Mouse (Mus musculus): Measurements from ENCODE around the gene Zfp981. TPM values are rescaled to one million over a fixed set of nuclear protein-coding genes. Genes with fewer than 3 reads are reported as not detected.
"Not testable (repeated sequence)": the region's sequence is repeated elsewhere in the genome, so short reads cannot be mapped to it uniquely, and the experiment has no call there.

Zfp981 gene
- polyA plus RNA-seq, 1 experiment from 2014 or later, result not detected

DNA sequence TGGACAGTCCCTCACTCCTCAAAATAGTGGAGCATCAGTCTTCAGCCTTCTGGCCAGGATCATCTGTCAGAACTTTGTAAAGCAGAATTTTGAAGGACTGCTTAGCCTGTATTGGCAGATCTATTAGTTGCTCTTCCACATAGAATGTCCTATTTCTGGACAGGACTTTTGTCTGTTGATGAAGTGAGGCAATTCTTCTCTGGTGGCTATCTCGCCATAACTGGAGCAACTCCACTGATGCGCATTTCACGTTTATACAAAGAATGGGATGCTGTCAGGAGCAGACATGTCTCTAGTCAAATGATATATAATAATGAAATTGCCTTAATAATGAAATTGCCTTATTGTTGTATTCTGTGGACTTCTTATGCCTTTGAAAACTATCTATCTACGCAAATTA, 12.6 kb upstream of the Zfp981 start:
- not testable (repeated sequence) for H3K4me2 ChIP-seq; H3K27me3 ChIP-seq (replicated peaks); H3K4me3 ChIP-seq; H3K27ac ChIP-seq (replicated peaks); H3K36me3 ChIP-seq; ATAC-seq (ENCODE audit: extremely low read depth, insufficient number of reproducible peaks, low FRiP score, low TSS enrichment); H3K4me1 ChIP-seq; H3K9ac ChIP-seq
- WGBS, result 63% methylated on average over 4 of the region's 4 CpGs
- H3K9me3 ChIP-seq, result peaks cover 69% of the 10 kb centered on the region

DNA sequence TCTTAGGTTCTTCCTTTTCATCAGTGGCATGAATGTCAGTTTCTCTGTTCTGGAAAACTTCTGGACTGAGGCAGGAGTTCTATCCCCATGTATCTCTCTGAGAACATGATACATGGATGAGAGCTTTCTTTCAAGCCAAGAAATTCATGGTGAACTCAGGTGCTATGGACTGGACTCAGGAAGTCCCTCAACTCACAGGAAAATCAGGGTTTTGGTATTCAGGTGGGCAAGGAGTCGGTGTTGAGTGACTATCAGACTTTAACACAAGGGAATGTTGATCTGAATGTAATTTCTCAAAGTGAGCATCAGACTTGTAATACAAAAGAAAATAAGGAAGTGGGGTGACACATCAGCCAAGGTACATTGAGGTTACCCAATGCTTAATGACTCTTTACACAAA, 9.8 kb upstream of the Zfp981 start:
- ATAC-seq (ENCODE audit: extremely low read depth, insufficient number of reproducible peaks, low FRiP score, low TSS enrichment); H3K27me3 ChIP-seq (replicated peaks); H3K4me1 ChIP-seq; H3K4me3 ChIP-seq; H3K36me3 ChIP-seq; H3K4me2 ChIP-seq; H3K9ac ChIP-seq; H3K27ac ChIP-seq (replicated peaks): not testable (repeated sequence)
- H3K9me3 ChIP-seq, result peaks cover 65% of the 10 kb centered on the region
- 63% methylated on average over 1 of the region's 1 CpGs for WGBS

DNA sequence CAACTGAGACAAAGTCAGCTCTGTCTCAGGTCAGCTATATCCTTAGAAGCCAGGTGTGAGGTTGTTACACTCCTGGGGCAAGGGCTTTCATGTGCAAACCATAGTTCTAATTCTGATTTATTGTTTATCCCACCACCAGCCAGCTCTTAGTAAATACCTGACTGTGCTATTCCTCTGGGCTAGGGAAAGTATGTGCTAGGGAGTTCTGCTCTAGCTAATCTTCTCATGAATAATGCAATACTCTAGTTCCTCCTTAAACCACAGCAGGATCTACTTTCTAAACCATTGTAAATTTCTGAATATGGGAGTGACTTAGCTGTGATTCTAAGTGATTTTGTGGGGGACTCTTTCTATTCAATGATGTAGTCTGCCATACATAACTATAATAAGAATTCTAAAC, 9.4 kb upstream of the Zfp981 start:
- ATAC-seq (ENCODE audit: extremely low read depth, insufficient number of reproducible peaks, low FRiP score, low TSS enrichment), result no peak
- no peak overlapping the region for H3K4me2 ChIP-seq
- H3K27ac ChIP-seq (replicated peaks), result no peak overlapping the region
- H3K4me3 ChIP-seq, result no peak overlapping the region
- no peaks in the 10 kb centered on the region for H3K4me1 ChIP-seq
- no peaks in the 10 kb centered on the region for H3K36me3 ChIP-seq
- H3K27me3 ChIP-seq (replicated peaks), result no peaks in the 10 kb centered on the region
- H3K9me3 ChIP-seq, result peaks cover 67% of the 10 kb centered on the region
- H3K9ac ChIP-seq, result no peak overlapping the region

DNA sequence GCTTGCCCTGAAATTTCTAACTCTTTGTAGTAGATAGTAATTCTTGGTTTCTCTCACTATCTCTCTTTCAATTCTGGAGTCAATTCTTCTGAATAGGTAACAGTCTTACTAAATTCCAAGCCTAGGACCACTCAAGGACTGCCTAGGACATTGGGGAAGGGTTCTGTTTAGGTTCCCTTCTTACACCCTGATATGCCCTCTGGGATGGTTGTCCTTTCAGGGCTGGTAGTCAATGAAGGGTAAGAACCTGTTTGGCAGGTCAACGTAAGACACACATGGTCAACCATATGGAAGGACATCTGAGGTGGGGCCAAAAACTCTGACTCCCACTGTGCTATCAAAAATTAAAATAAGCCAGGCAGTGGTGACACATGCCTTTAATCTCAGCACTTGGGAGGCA, 9.0 kb upstream of the Zfp981 start:
- H3K4me1 ChIP-seq, result no peaks in the 10 kb centered on the region
- H3K36me3 ChIP-seq, result no peaks in the 10 kb centered on the region
- no peak overlapping the region for H3K4me2 ChIP-seq
- no peak overlapping the region for H3K27ac ChIP-seq (replicated peaks)
- ATAC-seq (ENCODE audit: extremely low read depth, insufficient number of reproducible peaks, low FRiP score, low TSS enrichment), result no peak
- no peaks in the 10 kb centered on the region for H3K27me3 ChIP-seq (replicated peaks)
- no peak overlapping the region for H3K4me3 ChIP-seq
- H3K9ac ChIP-seq, result no peak overlapping the region
- 42% methylated on average over 1 of the region's 1 CpGs for WGBS
- peaks cover 72% of the 10 kb centered on the region for H3K9me3 ChIP-seq

DNA sequence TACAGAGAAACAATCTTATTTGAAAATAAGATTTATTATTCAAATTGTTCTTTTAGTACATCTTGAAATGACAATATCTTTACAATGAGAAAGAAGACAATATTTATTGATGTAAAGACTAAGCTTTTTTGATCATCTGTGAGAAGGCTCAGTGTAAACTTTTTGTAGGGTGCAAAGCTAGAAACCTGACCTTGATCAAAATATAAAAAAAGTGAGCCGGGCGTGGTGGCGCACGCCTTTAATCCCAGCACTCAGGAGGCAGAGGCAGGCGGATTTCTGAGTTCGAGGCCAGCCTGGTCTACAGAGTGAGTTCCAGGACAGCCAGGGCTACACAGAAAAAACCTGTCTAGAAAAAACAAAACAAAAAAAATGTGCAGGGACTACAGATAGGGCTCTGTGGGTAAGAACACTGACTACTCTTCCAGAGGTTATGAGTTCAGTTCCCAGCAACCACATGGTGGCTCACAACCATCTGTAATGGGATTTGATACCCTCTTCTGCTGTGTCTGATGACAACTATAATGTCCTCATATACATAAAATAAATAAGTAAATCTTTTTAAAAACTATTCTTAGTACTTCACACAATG, 8.4 kb upstream of the Zfp981 start:
- H3K4me2 ChIP-seq; H3K4me3 ChIP-seq; H3K27ac ChIP-seq (replicated peaks); H3K27me3 ChIP-seq (replicated peaks); H3K9ac ChIP-seq; H3K4me1 ChIP-seq; ATAC-seq (ENCODE audit: extremely low read depth, insufficient number of reproducible peaks, low FRiP score, low TSS enrichment); H3K36me3 ChIP-seq: not testable (repeated sequence)
- H3K9me3 ChIP-seq, result peaks cover 73% of the 10 kb centered on the region
- WGBS, result 73% methylated on average over 6 of the region's 6 CpGs

DNA sequence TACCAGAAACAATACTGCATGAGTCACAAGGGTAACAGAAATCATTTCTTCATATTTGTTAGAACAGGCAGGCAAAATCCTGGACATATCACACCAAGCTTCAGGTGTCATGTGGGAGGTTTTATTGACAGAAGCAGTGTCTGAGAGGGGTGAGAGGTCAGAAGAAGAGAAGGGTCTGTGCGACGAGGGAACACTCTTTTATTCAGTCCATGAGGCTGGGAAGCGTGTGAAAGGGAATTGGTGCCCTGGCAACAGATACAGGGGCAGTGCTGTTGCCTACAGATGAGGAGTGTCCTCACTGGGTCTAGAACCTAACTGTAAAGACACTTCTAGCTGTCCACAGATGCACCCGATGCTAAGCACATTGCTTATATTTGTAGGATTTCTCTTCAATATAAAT, 6.8 kb upstream of the Zfp981 start:
- Histone ChIP-seq H3K4me3 (no peak overlapping the region), H3K27ac (replicated peaks) (no peak overlapping the region), H3K4me1 (no peaks in the 10 kb centered on the region), H3K4me2 (no peak overlapping the region), H3K9ac (no peak overlapping the region), H3K36me3 (no peaks in the 10 kb centered on the region), H3K27me3 (replicated peaks) (no peaks in the 10 kb centered on the region), H3K9me3 (peaks cover 77% of the 10 kb centered on the region)
- WGBS, result 56% methylated on average over 4 of the region's 4 CpGs
- ATAC-seq (ENCODE audit: extremely low read depth, insufficient number of reproducible peaks, low FRiP score, low TSS enrichment), result no peak

DNA sequence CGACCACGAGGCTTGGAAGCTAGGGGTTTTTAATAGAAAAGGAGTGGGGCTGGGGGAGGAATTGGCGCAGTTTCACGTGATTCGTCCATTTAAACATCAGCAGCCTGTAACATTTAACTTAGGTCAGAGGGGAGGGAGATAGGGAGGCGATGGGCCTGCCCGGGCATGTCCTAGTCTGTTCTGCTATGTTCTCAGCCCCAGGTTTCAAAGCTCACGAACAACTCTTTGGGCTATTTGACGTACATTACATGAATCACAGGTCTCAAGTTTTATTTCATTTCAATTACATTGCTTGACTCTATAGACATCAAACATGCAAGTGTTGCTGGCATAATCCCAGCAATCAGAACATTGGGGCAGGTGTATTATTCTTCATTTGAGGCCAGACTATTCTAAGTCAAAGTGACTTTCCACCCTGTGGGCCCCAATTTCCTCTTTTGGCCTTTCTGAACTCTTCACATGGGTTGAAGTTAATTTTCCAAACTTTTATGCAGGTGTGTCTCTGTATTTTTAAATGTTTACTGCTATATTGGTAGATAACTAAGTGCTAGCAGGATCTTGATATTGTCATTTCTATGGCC, 4.0 kb upstream of the Zfp981 start:
- not testable (repeated sequence) for H3K4me2 ChIP-seq; H3K27me3 ChIP-seq (replicated peaks); H3K4me3 ChIP-seq; H3K9ac ChIP-seq; H3K27ac ChIP-seq (replicated peaks); H3K4me1 ChIP-seq; H3K36me3 ChIP-seq; ATAC-seq (ENCODE audit: extremely low read depth, insufficient number of reproducible peaks, low FRiP score, low TSS enrichment)
- WGBS, result 68% methylated on average over 9 of the region's 9 CpGs
- peaks cover 86% of the 10 kb centered on the region for H3K9me3 ChIP-seq

DNA sequence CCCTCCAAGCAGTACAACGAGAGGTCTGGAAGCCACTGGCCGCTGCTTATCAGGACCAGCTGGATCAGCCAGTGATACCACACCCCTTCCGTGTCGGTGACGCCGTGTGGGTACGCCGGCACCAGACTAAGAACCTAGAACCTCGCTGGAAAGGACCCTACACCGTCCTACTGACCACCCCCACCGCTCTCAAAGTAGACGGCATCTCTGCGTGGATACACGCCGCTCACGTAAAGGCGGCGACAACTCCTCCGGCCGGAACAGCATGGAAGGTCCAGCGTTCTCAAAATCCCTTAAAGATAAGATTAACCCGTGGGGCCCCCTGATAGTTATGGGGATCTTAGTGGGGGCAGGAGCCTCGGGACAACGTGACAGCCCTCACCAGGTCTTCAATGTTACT, 7.2 kb downstream of the Zfp981 start:
- H3K36me3 ChIP-seq; H3K4me3 ChIP-seq; H3K4me2 ChIP-seq; H3K27me3 ChIP-seq (replicated peaks); ATAC-seq (ENCODE audit: extremely low read depth, insufficient number of reproducible peaks, low FRiP score, low TSS enrichment); H3K9ac ChIP-seq; H3K27ac ChIP-seq (replicated peaks); H3K4me1 ChIP-seq: not testable (repeated sequence)
- peaks cover 26% of the 10 kb centered on the region for H3K9me3 ChIP-seq
- 92% methylated on average over 22 of the region's 24 CpGs for WGBS

DNA sequence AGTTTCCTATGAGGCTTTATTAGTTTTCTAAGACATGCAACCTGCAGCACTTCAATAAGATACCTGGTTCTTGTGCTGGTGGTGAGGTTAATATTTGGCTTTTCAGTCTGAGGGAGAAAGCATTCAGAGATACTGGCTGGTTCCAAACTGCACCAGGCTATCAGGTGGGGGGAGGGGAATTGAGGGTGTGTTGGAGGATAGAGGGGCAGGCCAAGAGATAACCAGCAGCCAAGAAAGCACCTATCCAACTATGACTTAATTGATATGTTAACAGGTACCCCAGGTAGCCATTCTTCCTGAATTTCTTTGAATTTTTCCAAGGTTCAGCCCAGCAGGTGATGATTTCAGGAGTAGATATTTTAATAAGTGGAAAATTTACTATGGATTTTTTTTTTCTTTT, 10.0 kb downstream of the Zfp981 start:
- not testable (repeated sequence) for H3K4me3 ChIP-seq; H3K9ac ChIP-seq; ATAC-seq (ENCODE audit: extremely low read depth, insufficient number of reproducible peaks, low FRiP score, low TSS enrichment); H3K4me1 ChIP-seq; H3K4me2 ChIP-seq; H3K36me3 ChIP-seq; H3K27ac ChIP-seq (replicated peaks); H3K27me3 ChIP-seq (replicated peaks)
- H3K9me3 ChIP-seq, result peaks cover 49% of the 10 kb centered on the region

DNA sequence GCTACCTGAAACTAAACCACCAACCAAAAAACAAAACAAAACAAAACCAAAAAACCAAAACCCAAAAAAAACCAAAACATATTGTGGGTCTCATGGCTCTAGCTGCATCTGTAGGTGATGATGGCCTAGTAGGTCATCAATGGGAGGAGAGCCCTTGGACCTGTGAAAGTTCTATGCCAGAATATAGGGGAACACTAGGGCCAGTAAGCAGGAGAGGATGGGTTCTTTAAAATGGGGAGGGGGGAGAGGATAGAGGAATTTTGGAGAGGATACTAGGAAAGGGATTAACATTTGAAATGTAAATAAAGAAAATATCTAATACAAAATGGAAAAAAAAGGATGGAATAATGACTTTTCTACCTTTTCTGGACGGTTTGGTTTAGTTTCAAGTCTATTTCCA, 14.6 kb downstream of the Zfp981 start:
- Histone ChIP-seq H3K36me3 (no peaks in the 10 kb centered on the region), H3K4me2 (no peak overlapping the region), H3K27ac (replicated peaks) (no peak overlapping the region), H3K9ac (no peak overlapping the region), H3K4me1 (no peaks in the 10 kb centered on the region), H3K9me3 (peaks cover 84% of the 10 kb centered on the region), H3K4me3 (no peak overlapping the region), H3K27me3 (replicated peaks) (no peaks in the 10 kb centered on the region)
- ATAC-seq (ENCODE audit: extremely low read depth, insufficient number of reproducible peaks, low FRiP score, low TSS enrichment), result no peak
- 49% methylated on average over 1 of the region's 1 CpGs for WGBS

DNA sequence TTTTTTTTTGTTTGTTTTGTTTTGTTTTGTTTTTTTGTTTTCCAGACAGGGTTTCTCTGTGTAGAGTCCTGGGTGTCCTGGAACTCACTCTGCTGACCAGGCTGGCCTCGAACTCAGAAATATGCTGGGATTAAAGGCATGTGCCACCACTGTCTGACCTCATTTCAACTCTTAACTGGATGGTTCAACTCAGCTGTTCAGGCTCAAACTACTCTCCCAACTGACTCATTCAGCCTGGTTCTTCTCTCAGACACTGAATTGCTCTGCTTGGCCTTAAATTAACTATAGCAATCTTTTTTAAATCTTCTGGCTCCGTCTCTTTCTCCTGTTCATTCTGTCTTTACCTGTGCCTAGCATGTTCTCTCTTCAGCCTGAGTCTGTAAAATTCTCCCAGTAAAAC, 15.3 kb downstream of the Zfp981 start:
- H3K9me3 ChIP-seq, result peaks cover 85% of the 10 kb centered on the region
- not testable (repeated sequence) for ATAC-seq (ENCODE audit: extremely low read depth, insufficient number of reproducible peaks, low FRiP score, low TSS enrichment)
- 48% methylated on average over 2 of the region's 2 CpGs for WGBS

DNA sequence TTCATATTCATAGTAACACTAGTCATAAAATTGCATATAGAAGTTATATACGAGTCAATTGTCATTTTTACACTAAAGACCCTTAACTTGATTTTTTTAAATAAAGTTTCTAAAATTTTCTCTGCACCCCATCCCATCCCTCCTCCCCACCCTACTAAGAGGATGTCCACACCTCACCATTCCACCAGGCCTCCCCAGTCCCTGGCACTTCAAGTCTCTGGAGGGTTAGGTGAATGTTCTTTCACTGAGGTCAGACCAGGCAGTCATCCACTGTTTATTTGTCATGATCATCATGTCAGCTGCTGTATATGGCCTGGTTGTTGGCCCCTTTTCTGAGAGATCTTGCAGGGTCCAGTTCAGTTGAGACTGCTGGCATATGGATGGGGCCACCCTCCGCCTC, 18.9 kb downstream of the Zfp981 start:
- Histone ChIP-seq H3K27ac (replicated peaks) (no peak overlapping the region), H3K4me2 (no peak overlapping the region), H3K36me3 (no peaks in the 10 kb centered on the region), H3K27me3 (replicated peaks) (no peaks in the 10 kb centered on the region), H3K9me3 (peaks cover 89% of the 10 kb centered on the region), H3K9ac (no peak overlapping the region), H3K4me1 (no peaks in the 10 kb centered on the region), H3K4me3 (no peak overlapping the region)
- 72% methylated on average over 2 of the region's 2 CpGs for WGBS
- ATAC-seq (ENCODE audit: extremely low read depth, insufficient number of reproducible peaks, low FRiP score, low TSS enrichment), result 0 out of 2 replicates have a peak, but pooled peaks have one; percentile 28

More for the DNA sequence above, 15.3 kb downstream of the Zfp981 start:
- H3K27me3 ChIP-seq (replicated peaks); H3K36me3 ChIP-seq; H3K9ac ChIP-seq; H3K4me1 ChIP-seq; H3K4me3 ChIP-seq; H3K27ac ChIP-seq (replicated peaks); H3K4me2 ChIP-seq: not testable (repeated sequence)

All from heart, embryonic 13.5 days (tissue).